In genomic region chr4:109079676-109080075, GRCm38 (mm10) we compare ENCODE assay signal across 12 mouse cellular contexts.
DNase-seq lines count a peak whose midpoint lies in the region; ATAC-seq and TF ChIP-seq lines count a peak whose summit lies in the region.
"Had no signal": no experiment of that assay in that cellular context is flagged by ENCODE, and none has a peak within 500 bp of the region (broad histone marks: within the 10 kb centered on the region; RNA-seq: fewer than 3 reads in every experiment).

No protein-coding gene starts in this region.

- no peaks in the 10 kb centered on the region for H3K27me3 ChIP-seq in kidney, postnatal 0 days (ENCODE audit: insufficient read depth, low read length)
- H3K27me3 ChIP-seq: limb, embryonic 13.5 days; neural tube, embryonic 12.5 days had no signal

- no peak overlapping the region for H3K9ac ChIP-seq in kidney, postnatal 0 days (ENCODE audit: low read depth, low read length)
- H3K9ac ChIP-seq: limb, embryonic 13.5 days; neural tube, embryonic 12.5 days had no signal

- no peak overlapping the region for H3K4me2 ChIP-seq in kidney, postnatal 0 days (ENCODE audit: low read length)
- H3K4me2 ChIP-seq: limb, embryonic 13.5 days; neural tube, embryonic 12.5 days had no signal

- no peak for TF ChIP-seq CTCF in kidney, postnatal 0 days (IDR thresholded peaks at IDR 0.05; ENCODE audit: low read depth)

- peak overlapping the region; percentile 42; the same call in 1 of the 2 replicates for H3K27ac ChIP-seq in kidney, postnatal 0 days
- H3K27ac ChIP-seq: limb, embryonic 13.5 days; neural tube, embryonic 12.5 days had no signal

- peak; percentile 9 for DNase-seq in kidney, postnatal 0 days (ENCODE audit: low spot score)
- DNase-seq in kidney, adult 18-20 months: no peak
- peak; percentile 41 to 45 for DNase-seq in CD8-positive naive resting alpha-beta T cell, adult 2 months (ENCODE audit: low read depth in 2 of 2, low spot score in 2 of 2)
- no peak for DNase-seq in heart, adult 9 months (ENCODE audit: low spot score in 2 of 2)
- DNase-seq in right cerebral cortex, postnatal 10 days (ENCODE audit: low spot score in 2 of 2): no peak
- DNase-seq: cerebellum, postnatal 14 days; right cerebral cortex, postnatal 14 days had no signal

- H3K4me3 ChIP-seq in kidney, postnatal 0 days (replicated peaks; ENCODE audit: low read depth, low read length): no peak overlapping the region
- H3K4me3 ChIP-seq: limb, embryonic 13.5 days; neural tube, embryonic 12.5 days had no signal

- 45% methylated on average over 3 of the region's 3 CpGs for WGBS in kidney, postnatal 0 days

- no peak for ATAC-seq in kidney, postnatal 0 days (replicated peaks; ENCODE audit: low FRiP score, low read depth)
- ATAC-seq in inflammation-experienced regulatory T-cells, adult 6 months: peak; percentile 84
- ATAC-seq in megakaryocyte, adult 5-6 weeks (ENCODE audit: poor library complexity, severe bottlenecking): 0 out of 2 replicates have a peak, but pooled peaks have one; percentile 21
- ATAC-seq: hindbrain, embryonic 16.5 days had no signal

- no peaks in the 10 kb centered on the region for H3K4me1 ChIP-seq in kidney, postnatal 0 days (replicated peaks; ENCODE audit: insufficient read depth, low read length)
- H3K4me1 ChIP-seq: limb, embryonic 13.5 days; neural tube, embryonic 12.5 days had no signal

- H3K36me3 ChIP-seq in kidney, postnatal 0 days (ENCODE audit: insufficient read depth, low read length): peaks cover 18% of the 10 kb centered on the region; the same call in 1 of the 2 replicates

- no peaks in the 10 kb centered on the region for H3K9me3 ChIP-seq in kidney, postnatal 0 days (replicated peaks; ENCODE audit: low read length)
- H3K9me3 ChIP-seq: limb, embryonic 13.5 days; neural tube, embryonic 12.5 days had no signal

Comparison
In these comparisons a context has a peak if more than half of its experiments do, and no peak if none do; other contexts are left out.
1. DNase-seq: peak in kidney, postnatal 0 days (single experiment) and CD8-positive naive resting alpha-beta T cell, adult 2 months (2 of 2); none in kidney, adult 18-20 months (single experiment), heart, adult 9 months (0 of 2) and right cerebral cortex, postnatal 10 days (0 of 2).